Mouse (Mus musculus): ENCODE measurements around the gene Cd36. TPM values are rescaled to one million over a fixed set of nuclear protein-coding genes. Genes with fewer than 3 reads are reported as not detected.

Cd36 gene
- total RNA-seq, 2 experiments from 2014 or later = 1,593 to 1,754 TPM

DNA sequence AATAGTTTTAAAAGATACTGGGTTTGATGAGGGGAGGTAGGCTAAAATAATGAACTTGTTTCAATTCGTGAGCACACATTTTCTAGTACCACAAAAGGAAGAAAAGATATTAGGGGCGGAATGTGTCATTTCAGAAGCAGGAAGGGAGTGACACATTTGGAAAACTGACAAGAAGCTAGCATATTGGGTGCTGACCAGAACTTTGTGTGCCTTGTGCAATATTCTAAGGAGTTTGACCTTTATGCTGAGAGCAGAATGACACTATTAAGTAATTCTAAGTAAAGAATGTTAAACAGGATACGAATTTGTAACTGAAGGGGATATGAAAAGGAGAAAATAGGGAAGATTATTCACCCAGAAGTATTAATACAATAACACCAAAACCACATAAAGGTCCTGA, 12.0 kb downstream of the Cd36 start:
- DNase-seq = peak; percentile 55 to 70
- intact Hi-C loops (cut with DNase I) = loop anchor here (5.0 kb wide), 1 partner anchor 39 kb away; no protein-coding TSS in a partner anchor

DNA sequence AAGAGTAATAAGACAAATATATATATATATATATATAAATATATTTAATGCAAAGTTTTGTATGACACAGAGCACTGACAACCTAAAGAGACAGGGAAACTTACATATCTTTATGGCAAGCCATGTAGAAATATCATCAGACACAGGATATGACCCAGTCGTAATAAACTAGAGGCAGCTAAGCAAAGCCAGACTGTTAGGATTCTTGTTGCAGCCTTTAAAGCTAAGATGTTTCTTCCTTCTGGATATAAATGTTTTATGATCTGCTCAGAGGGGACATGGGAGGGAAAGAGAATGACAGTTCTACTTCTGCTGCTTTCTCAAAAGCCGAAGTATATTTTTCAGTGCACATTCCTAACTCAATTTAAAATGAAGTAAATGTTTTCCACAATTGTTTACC, 14.3 kb downstream of the Cd36 start:
- no peak for DNase-seq
- intact Hi-C loops (cut with DNase I) = no loop called here

DNA sequence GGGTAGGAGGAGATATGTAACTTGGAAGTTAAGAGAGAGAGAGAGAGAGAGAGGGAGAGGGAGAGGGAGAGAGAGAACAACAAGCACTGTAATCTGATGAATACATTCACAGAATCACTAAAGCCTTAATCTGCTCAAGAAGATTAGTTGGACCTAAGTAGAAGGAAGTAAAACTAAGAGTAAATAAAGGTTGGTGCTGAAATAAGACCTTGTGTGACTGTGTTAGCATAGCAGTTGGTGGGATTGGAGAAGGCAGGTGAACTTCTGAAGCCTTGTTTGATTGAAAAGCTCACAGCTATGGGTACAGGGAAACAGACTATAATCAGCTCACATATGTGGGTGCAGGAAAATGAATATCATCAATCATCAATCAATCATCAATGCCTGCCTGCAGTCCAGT, 23.2 kb downstream of the Cd36 start:
- intact Hi-C loops (cut with DNase I) = no loop called here

DNA sequence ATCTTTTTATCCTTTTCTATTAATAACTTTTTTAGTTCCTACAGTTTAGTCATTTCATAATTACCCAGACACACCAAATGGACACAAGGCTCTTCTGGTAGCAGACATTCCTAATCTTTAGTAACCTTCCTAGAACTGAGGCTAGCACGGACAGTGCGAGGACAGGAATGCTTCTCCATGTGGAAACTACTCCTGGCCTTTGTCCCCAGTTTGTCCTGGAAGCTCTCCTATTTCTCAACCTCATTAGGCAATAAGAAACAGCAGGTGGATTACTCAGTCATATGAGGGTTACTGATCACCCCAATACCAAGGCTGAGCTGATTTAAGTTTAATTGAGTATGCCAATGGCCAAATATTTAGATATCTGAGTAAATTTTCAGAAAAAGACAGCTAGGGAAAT, 25.5 kb downstream of the Cd36 start:
- intact Hi-C loops (cut with DNase I) = no loop called here
- DNase-seq = no peak

More for the DNA sequence above, 23.2 kb downstream of the Cd36 start:
- no peak for DNase-seq

DNA sequence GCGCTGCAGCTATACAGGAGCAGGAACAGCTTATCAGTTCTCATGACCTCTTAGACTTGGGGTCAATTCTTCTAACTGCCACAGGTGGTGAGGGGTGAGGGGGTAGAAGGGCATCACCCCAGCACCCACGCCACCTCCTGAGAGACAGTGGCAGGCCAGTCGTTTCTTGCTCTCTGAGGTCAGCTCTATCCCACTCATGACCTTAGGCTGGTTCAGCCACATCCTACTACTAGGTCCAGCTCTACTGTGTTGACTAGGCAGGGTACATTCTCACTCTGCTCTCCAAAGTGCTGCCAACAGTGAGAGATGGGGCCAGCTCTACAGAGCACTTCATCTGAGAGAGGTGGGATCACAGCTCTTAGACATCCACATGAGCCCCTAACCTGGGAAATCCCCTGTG, 30.2 kb downstream of the Cd36 start:
- no peak for DNase-seq
- intact Hi-C loops (cut with DNase I) = no loop called here

DNA sequence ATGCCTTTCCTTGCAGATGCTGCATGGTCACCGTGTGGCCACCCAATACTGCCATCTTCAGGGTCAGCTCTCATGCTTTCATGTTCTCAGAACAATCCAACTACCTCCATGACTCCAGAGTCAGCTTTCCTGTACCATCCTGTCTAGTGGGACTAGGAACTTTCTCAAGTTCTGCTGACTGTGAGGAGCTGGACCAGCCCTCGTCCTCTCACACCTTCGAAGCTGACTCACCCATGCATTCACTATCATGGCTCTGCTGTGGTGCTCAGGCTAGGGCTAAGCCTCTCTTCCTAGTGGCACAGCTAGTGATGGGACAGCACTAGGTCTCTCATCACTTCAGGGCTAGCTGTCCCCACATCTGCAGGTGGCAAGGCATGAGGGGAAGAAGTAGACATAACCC, 30.7 kb downstream of the Cd36 start:
- intact Hi-C loops (cut with DNase I) = no loop called here
- no peak for DNase-seq

DNA sequence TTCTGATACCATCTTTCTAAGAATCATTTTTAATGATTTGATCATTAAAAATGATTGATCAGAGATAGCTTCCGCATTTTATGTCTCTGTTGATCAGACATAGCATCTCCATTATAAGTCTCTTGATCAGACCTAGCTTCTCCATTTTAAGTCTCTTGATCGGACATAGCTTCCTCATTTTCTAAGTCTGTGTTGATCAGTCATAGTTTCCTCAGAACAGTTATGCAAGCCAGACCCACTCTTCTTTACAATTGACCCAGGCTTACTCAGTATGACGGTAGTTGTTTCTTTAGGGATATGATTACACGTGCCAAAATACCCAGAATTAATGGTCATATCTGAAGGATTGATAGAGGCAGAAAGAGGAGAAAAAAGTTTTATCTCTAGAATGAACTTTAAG, 31.3 kb downstream of the Cd36 start:
- no peak for DNase-seq
- intact Hi-C loops (cut with DNase I) = no loop called here

DNA sequence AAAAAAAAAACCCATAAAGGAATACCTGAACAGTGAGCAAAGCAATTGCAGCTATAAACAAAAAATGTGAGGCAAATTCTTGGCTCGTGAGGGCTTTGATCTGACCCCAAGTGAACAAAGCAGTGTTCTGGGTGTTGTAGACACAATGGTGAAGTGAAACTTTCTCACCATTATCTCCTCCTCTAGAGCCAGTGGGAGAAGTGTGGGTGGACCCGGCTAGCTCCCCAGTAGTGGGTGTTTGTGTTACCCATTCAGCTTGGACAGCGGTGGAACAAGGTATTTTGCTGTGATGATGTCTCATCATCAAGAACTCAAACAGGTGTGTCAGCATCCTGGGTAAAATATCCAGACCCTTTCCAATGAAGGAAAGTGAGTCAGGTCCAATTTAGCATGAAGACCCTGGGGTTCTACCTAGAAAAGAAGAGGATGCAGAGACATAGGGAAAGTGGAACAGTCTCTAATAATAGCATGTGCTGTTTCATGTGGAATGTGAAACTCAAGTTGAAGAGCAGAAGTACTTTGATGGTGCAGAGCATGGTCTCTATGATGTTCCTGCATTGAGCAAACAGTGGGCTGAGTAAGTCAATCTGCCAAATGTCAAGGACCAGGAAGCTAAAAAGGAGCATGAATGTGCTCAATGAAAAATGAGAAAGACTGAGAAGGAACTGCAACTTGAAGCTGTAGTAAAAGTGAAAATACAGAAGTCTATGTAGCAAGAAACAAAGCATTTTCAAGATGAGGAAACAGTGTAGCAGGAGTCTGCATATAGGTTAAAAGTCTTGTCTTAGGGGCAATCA, 34.3 kb downstream of the Cd36 start:
- intact Hi-C loops (cut with DNase I) = no loop called here
- DNase-seq = no peak

- intact Hi-C loops (cut with DNase I) = no loop called here
Measured at GRCm38 (mm10) chr5:17850582-17850981, 38.0 kb downstream of the Cd36 start.

DNA sequence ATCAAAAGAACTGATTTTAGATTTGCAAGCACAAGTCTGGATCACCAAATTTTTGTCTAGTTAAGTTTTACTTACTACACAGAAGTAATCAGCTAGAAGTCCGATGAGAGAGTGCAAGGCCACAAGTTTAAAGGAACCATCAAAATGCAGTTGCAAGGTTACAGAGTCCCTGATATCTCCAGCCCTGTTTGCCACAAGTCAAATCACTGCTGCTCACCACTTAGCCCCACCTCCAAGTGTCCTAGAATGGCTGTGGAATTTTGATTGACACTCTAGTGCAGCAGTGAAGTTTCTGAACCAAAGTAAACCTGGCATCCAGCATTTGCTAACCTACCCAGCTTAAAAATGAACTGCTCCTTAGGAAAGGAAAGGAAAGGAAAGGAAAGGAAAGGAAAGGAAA, 39.0 kb downstream of the Cd36 start:
- DNase-seq = peak in 1 of 2 experiments; percentile 51

More at GRCm38 (mm10) chr5:17850582-17850981, 38.0 kb downstream of the Cd36 start:
- DNase-seq = no peak

DNA sequence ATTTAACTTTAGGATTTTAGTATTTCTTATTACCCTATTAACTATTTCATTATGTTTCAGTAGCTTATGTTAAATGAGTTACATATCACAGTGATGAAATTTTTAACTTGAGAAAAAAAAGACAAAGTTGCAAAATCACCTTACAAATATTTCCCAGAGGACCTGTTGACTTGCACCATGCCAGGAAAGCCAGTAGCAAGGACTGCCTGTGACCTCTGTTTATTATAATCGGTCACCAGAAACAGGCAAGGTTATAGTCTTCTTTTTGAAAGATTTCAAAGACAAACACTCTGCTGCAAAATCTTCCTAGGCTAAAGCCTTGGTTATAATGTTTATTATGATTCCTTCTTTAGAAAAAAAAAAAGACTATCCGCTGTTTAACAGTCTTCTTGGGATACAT, 39.9 kb downstream of the Cd36 start:
- intact Hi-C loops (cut with DNase I) = no loop called here
- DNase-seq = no peak

More for the DNA sequence above, 39.0 kb downstream of the Cd36 start:
- intact Hi-C loops (cut with DNase I) = no loop called here

DNA sequence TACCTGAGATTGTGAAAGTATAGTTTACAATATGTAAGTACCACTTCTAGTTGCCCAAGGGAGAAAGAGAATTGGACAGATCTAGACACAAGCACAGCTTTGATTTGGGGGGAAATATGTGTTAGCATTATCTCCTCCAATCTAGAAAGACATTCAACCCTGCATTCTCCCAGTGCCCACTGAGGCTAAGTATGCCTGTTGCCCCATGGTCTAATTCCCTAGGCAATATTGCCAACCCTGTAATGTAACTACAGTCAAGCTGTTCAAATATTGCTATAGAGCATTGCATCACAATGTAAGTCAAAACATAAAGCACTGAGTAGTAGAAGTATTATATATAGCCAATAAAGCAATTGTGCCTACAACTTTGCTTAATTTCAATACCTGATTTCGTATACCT, 40.3 kb downstream of the Cd36 start:
- intact Hi-C loops (cut with DNase I) = no loop called here
- no peak for DNase-seq

DNA sequence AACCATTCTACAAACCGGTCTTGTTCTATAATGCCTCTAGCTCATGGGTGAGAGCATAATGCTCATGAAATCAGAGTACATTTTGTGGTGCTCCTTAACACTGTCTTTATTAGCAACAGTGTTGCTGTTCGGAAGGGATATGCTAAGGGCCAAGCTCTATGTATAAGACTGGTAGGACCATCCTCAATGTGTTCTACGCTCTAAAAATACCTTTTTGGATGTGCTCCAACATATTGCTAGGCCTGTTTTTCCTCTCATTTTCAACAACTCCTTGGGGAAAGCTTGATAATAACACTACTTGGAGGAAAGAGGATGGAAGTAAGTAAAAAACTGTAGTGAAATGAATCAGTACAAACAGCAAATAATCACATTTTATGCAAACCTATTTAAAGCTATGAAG, 44.7 kb downstream of the Cd36 start:
- DNase-seq = no peak
- intact Hi-C loops (cut with DNase I) = no loop called here

DNA sequence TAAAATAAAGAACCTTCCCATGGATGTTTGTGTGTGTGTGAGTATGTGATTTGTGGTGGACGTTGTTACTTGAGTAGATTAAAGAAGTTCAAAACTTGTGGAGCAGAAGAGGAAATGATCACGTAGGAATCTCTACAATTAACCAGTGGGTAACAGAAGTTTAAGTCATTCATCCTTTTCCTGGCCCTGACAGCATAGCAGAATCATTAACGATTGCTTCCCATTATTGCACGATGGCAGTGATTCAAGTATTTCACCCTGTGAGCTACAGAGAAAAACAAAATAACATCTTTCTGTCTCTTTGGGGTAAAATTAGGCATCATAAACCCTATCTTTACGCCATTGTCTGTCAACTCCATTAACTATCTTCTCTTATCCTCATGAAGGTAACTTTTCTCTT, 45.3 kb downstream of the Cd36 start:
- intact Hi-C loops (cut with DNase I) = no loop called here
- DNase-seq = no peak

GRCm38 (mm10) chr5:17842111-17842729, 46.4 kb downstream of the Cd36 start:
- DNase-seq = no peak
- intact Hi-C loops (cut with DNase I) = no loop called here

DNA sequence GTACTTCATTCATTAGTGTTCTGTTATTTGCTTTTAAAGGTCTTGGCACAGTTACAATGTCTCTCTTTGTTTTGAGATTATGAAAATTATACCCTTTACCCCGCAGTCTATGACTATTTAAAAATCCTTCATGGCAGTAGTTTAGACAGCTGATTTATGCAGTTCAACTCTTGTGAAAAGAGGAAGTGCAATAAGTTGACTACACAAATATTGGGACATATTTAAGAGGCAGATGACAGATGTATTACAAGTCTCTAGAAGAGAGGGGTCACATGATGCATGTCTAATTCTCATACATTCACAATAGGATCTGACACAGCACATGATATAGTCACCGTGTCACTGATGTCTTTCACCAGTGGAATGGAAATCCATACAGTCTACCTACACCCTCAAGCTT, 49.1 kb downstream of the Cd36 start:
- intact Hi-C loops (cut with DNase I) = loop anchor here (5.0 kb wide), 1 partner anchor 38 kb away; no protein-coding TSS in a partner anchor
- DNase-seq = no peak

DNA sequence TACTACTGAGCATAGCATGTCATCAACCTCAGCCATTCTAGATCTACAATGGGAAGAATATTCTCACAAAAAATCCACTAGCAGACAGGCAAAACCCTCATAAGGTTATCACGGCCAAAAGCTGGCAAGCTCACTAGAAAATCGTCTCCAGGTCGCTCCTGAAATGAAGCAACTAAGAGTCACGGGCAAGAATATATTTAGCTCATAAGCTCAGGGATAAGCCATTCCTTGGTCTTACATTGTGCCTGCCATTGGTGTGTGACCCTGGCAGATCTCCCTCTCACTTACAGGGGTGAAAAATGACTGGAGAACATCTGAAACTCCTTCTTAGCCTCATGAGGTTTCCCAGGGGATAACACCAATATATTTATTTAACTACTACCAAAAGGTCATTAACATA, 52.2 kb downstream of the Cd36 start:
- DNase-seq = peak in 1 of 2 experiments; percentile 40
- intact Hi-C loops (cut with DNase I) = loop anchor here (5.0 kb wide), 1 partner anchor 41 kb away; no protein-coding TSS in a partner anchor

DNA sequence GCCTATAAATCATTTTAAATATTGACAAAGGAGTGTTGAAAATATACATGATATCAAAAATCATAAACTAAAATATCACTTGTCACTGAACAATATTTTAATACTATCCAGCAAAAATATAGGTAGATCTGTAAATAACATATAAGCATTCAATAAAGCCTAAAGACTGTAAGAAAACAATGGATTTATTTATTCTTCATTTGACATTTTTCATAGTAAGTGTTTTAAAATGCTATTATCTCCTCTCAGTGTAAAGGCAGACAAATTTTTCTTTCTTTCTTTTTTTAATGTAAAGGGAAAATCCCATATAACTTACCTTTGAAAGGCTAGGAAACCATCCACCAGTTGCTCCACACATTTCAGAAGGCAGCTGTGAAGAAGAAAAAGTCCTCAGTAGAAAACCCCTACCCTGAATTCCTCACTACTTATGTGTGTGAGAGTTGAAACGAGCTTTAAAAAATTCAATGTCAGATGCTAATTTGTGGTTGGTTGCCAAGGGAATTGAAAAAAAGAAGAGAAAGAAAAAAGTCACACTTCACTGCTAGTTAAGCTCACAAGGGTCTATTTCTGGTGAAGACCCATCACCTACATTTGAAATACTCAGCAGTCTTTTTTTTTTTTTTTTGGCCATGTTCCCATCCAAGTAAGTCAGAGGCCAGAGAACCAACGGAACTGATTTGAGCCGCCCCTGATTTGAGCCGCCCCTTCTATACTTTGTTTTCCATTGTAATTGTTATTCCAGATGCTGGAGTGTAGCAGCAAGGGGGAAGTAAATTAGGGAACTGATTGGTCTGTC, 53.1 kb downstream of the Cd36 start:
- intact Hi-C loops (cut with DNase I) = loop anchor here (5.0 kb wide), 1 partner anchor 42 kb away; no protein-coding TSS in a partner anchor
- no peak for DNase-seq

GRCm38 (mm10) chr5:17833797-17834196, 54.8 kb downstream of the Cd36 start:
- intact Hi-C loops (cut with DNase I) = no loop called here
- DNase-seq = no peak

DNA sequence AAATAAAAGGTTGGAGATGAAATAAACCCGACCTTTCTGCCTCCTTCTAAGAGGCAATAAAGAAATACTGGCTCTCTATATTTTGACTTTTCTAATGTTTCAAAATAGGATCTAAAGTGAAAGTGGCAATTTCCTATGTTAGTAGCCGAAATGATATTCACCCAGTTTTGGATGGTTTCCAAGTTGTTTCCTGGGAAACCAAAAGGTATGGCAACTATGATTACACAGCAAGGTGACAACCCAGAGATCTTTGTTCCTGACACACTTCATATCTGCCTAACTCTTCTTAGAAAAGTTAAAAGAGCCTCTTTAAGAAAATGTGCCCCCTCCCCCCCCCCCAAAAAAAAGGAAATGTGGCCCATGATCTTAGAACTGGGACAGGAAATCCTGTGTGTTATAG, 58.1 kb downstream of the Cd36 start:
- intact Hi-C loops (cut with DNase I) = no loop called here
- no peak for DNase-seq
